Mouse (Mus musculus) embryo, embryonic 10 days (tissue): ENCODE results near the gene Ipo5.

Experiments used
- DNase-seq: peaks from one replicate; pipeline ENCODE4 v3.0.0-alpha.2; 2015; ENCODE audit warnings: low spot score

Ipo5 gene

GRCm38 (mm10) chr14:120921805-120922204, 10.8 kb downstream of the Ipo5 start:
- no peak for DNase-seq

- DNase-seq: no peak
Observed at GRCm38 (mm10) chr14:120924044-120924443, 13.0 kb downstream of the Ipo5 start.

GRCm38 (mm10) chr14:120925731-120926585, 14.9 kb downstream of the Ipo5 start:
- no peak for DNase-seq

GRCm38 (mm10) chr14:120931236-120931635, 20.2 kb downstream of the Ipo5 start:
- no peak for DNase-seq

GRCm38 (mm10) chr14:120933624-120934023, 22.6 kb downstream of the Ipo5 start:
- no peak for DNase-seq

GRCm38 (mm10) chr14:120937102-120937501, 26.1 kb downstream of the Ipo5 start:
- no peak for DNase-seq

- DNase-seq: no peak
Observed at GRCm38 (mm10) chr14:120942803-120943202, 31.8 kb downstream of the Ipo5 start.

DNA sequence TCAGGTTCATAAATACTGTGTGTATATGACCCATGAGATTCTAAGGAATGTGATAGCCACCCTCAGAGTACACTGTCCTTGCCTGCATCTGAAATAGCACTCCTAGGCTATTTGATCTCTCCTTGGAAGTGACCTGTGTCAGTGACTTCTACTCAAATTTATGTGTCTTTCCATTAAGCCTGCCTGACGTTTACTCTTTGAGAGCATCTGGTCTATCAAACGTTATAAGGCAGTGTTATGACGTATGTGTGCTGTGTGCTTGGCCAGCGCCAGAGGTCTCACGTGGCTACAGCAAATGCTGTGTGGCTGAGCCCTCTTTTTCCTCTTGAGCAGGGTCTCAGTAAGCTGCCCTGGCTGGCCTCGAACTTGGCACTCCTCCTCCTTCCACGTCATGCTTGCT, 34.1 kb downstream of the Ipo5 start:
- no peak for DNase-seq

DNA sequence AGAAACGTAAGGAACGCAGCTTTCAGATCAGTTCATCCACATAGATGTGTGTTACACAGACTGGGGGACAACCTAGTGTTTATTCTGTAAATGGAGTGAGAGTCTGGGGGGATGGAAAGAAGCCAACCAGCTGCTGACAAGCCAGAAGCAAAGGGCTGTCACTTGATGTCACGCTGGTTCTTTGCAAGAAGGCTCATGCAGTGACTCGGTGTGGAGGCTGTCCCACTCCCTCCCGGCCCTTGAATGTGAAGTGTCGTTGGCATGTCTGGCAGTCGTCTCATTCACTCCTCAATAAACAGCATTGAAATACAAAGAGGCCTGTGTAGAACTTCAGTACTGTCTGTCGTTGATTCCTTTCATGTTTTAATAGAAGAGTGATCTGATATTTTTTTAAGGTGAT, 36.1 kb downstream of the Ipo5 start:
- no peak for DNase-seq

- no peak for DNase-seq
Observed at GRCm38 (mm10) chr14:120949002-120949401, 38.0 kb downstream of the Ipo5 start.

GRCm38 (mm10) chr14:120950068-120950467, 39.0 kb downstream of the Ipo5 start:
- no peak for DNase-seq

DNA sequence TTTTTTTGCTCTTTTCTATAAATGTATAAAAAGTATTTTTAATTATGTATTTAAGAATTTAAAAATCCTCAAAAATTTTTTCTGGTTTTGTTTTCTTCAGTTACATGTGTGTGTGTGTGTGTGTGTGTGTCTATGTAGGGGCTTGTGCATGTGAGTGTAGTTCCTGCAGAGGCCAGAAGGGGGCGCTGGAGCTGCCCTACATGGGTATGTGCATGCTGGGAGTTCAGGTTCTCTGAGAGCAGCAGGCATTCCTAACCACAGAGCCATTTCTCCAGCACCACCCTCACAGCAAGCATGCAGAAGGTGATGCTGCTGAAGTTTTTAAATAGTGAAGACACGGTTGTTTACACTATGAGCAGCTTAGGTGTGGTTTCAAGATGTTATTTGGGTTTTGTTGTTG, 41.4 kb downstream of the Ipo5 start:
- DNase-seq: no peak

DNA sequence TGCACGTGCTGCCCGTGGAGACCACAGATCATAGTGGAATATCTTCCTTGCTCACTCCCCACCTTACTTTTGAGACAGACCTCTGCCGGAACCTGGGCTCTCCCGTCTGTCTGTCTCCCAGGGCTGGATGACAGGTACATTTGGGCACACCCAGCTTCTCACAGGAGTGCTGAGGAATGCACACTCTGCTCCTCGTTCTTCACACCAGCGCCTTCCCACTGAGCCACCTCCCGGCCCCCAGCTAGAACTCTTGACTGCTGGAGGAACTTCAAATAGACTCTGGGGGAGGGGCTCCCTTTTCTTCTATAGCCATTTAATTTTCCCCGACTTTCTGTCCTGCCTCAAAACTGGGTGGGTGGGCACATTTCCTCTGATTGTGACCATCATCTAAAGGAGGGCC, 49.5 kb downstream of the Ipo5 start:
- no peak for DNase-seq

DNA sequence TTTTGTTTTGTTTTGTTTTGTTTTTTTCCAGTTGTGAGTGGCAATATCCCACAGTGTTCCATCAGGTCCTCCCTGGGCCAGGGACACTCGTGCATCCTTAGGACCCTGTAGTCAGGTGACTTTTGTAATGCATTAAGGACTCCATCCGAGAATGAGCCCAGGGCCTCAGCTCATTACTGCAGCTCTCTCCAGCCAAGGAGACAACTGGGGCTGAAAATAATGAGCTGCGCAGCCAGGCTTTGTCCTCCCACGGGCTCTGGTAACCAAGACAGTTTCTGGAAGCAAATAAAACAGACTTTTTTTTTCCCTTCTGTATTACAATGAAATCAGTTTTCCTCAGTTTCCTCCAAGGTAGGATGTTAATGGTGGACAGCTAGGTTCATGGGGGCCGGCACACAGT, 50.0 kb downstream of the Ipo5 start:
- no peak for DNase-seq

DNA sequence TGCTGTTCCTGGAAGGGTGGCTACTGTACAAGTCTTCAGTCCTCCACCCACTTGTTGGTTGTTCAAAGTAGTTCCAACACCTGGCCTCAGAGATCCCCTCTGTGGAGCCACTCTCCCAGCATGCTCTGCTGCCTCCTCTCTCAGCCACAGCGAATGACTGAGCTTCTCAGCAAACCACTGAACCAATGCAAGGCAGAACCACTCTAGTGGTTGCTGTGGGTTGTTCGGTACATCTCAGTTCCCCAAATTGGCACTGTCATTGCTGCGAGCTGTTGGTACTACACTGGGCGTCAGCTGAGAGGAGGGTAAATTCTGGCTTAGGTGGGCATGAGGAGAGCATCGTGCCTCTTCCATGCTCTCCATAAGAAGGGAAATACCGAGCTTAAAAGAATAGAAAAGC, 56.0 kb downstream of the Ipo5 start:
- DNase-seq: no peak

- DNase-seq: no peak
Observed at GRCm38 (mm10) chr14:120968723-120969122, 57.7 kb downstream of the Ipo5 start.

GRCm38 (mm10) chr14:120969673-120970072, 58.6 kb downstream of the Ipo5 start:
- no peak for DNase-seq

- no peak for DNase-seq
Observed at GRCm38 (mm10) chr14:120970637-120971036, 59.6 kb downstream of the Ipo5 start.

DNA sequence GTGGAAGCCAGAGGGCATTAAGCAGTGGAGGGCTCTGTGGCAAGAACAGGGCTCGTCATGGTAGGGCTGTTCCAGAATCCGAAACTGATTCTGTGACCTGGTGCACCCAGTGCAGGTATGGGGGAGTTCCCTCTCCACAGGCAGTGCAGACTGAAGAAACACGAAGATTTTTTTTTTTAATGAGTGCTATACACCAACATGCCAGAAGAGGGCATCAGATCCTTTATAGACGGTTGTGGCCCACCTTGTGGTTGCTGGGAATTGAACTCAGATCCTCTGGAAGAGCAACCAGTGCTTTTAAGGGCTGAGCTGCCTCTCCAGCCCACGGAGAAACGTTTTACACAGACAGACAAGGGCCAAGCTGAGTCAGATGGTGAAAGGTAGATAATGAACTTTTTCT, 60.3 kb downstream of the Ipo5 start:
- DNase-seq: no peak

GRCm38 (mm10) chr14:120979559-120979958, 68.5 kb downstream of the Ipo5 start:
- peak; percentile 69 for DNase-seq

- DNase-seq: no peak
Observed at GRCm38 (mm10) chr14:120989126-120989525, 78.1 kb downstream of the Ipo5 start.
